Mouse (Mus musculus) layer of hippocampus, postnatal 25 days (tissue): Measurements from ENCODE around the gene Eml4. TPM values are rescaled to one million over a fixed set of nuclear protein-coding genes. Genes with fewer than 3 reads are reported as not detected.

ENCODE experiments used
- DNase-seq, 2 experiments: peaks; one replicate each; pipeline ENCODE4 v3.0.0; 2022; ENCODE audit warnings: mixed read lengths in 2 of 2, low spot score in 1 of 2; ENCODE audit errors: extremely low spot score in 1 of 2
- total RNA-seq, 2 experiments: library from RNA; stranded (reverse); gene quantifications; 2 replicates each; pipeline ENCODE4 v1.2.3; 2021

Gene Eml4
- total RNA-seq, 2 experiments from 2014 or later: 24.8 to 25.9 TPM

GRCm38 (mm10) chr17:83481551-83481950, 130.8 kb downstream of the Eml4 start:
- peak in 1 of 2 experiments; percentile 30 for DNase-seq

- no peak for DNase-seq
Observed at GRCm38 (mm10) chr17:83482817-83483536, 132.2 kb downstream of the Eml4 start.

- no peak for DNase-seq
Observed at GRCm38 (mm10) chr17:83483784-83484183, 133.1 kb downstream of the Eml4 start.

GRCm38 (mm10) chr17:83487762-83488161, 137.0 kb downstream of the Eml4 start:
- DNase-seq: no peak

GRCm38 (mm10) chr17:83498889-83499288, 148.2 kb downstream of the Eml4 start:
- no peak for DNase-seq

GRCm38 (mm10) chr17:83499692-83500091, 149.0 kb downstream of the Eml4 start:
- DNase-seq: no peak

GRCm38 (mm10) chr17:83503693-83504092, 153.0 kb downstream of the Eml4 start:
- DNase-seq: no peak

- DNase-seq: no peak
Observed at GRCm38 (mm10) chr17:83512130-83512529, 161.4 kb downstream of the Eml4 start.

- no peak for DNase-seq
Observed at GRCm38 (mm10) chr17:83513655-83514212, 163.0 kb downstream of the Eml4 start.

- peak; percentile 76 to 79 for DNase-seq
Observed at GRCm38 (mm10) chr17:83514213-83514701, 163.5 kb downstream of the Eml4 start.

GRCm38 (mm10) chr17:83517280-83518015, 166.7 kb downstream of the Eml4 start, which contains the start of gene Cox7a2l:
Gene Cox7a2l (minus strand): TSS chr17:83517330.
- peak in 1 of 2 experiments; percentile 13 for DNase-seq

GRCm38 (mm10) chr17:83521881-83522280, 171.2 kb downstream of the Eml4 start:
- no peak for DNase-seq

- no peak for DNase-seq
Observed at GRCm38 (mm10) chr17:83522590-83523379, 172.1 kb downstream of the Eml4 start.

GRCm38 (mm10) chr17:83524753-83525152, 174.0 kb downstream of the Eml4 start:
- no peak for DNase-seq

- DNase-seq: no peak
Observed at GRCm38 (mm10) chr17:83525596-83525995, 174.9 kb downstream of the Eml4 start.

GRCm38 (mm10) chr17:83526091-83526561, 175.4 kb downstream of the Eml4 start:
- DNase-seq: no peak

- no peak for DNase-seq
Observed at GRCm38 (mm10) chr17:83526624-83527532, 176.1 kb downstream of the Eml4 start.

- DNase-seq: no peak
Observed at GRCm38 (mm10) chr17:83527651-83528381, 177.1 kb downstream of the Eml4 start.
